Mouse (Mus musculus) telencephalon, adult 2 months (tissue): ENCODE measurements around the gene Fchsd2.

Experiments
- DNase-seq: peaks from one replicate; pipeline ENCODE4 v3.0.0-alpha.2; 2011; ENCODE audit warnings: low read depth, low spot score

The Fchsd2 gene

GRCm38 (mm10) chr7:101317014-101317413 lies 224.4 kb downstream of the Fchsd2 start, which contains the start of gene Stard10:
Gene Stard10 (plus strand): TSS chr7:101317086.
- no peak for DNase-seq

GRCm38 (mm10) chr7:101318848-101319247 lies 226.2 kb downstream of the Fchsd2 start:
- DNase-seq, result no peak

- DNase-seq, result no peak
Measured at GRCm38 (mm10) chr7:101319796-101320195, 227.1 kb downstream of the Fchsd2 start.

- DNase-seq, result no peak
Measured at GRCm38 (mm10) chr7:101320399-101321217, 227.9 kb downstream of the Fchsd2 start.

- DNase-seq, result no peak
Measured at GRCm38 (mm10) chr7:101321218-101321827, 228.7 kb downstream of the Fchsd2 start.

GRCm38 (mm10) chr7:101323141-101323594 lies 230.5 kb downstream of the Fchsd2 start:
- DNase-seq, result no peak

GRCm38 (mm10) chr7:101324142-101324962 lies 231.7 kb downstream of the Fchsd2 start:
- DNase-seq, result no peak

- no peak for DNase-seq
Measured at GRCm38 (mm10) chr7:101326006-101326405, 233.3 kb downstream of the Fchsd2 start.

GRCm38 (mm10) chr7:101327263-101327662 lies 234.6 kb downstream of the Fchsd2 start:
- DNase-seq, result no peak

GRCm38 (mm10) chr7:101327786-101328185 lies 235.1 kb downstream of the Fchsd2 start:
- no peak for DNase-seq

GRCm38 (mm10) chr7:101328621-101329158 lies 236.0 kb downstream of the Fchsd2 start:
- peak; percentile 83 for DNase-seq

GRCm38 (mm10) chr7:101329606-101330005 lies 236.9 kb downstream of the Fchsd2 start:
- no peak for DNase-seq

GRCm38 (mm10) chr7:101330074-101330840 lies 237.6 kb downstream of the Fchsd2 start:
- no peak for DNase-seq

GRCm38 (mm10) chr7:101330841-101331173 lies 238.1 kb downstream of the Fchsd2 start:
- DNase-seq, result no peak

- no peak for DNase-seq
Measured at GRCm38 (mm10) chr7:101332045-101332831, 239.6 kb downstream of the Fchsd2 start.
